Mouse (Mus musculus) 416B (cell line): ENCODE data around the gene Fmo4.
"Not testable (repeated sequence)": the region's sequence is repeated elsewhere in the genome, so short reads cannot be mapped to it uniquely, and the experiment has no call there.

Source experiments
- DNase-seq: peaks from one replicate; pipeline ENCODE4 v3.0.0; 2011; ENCODE audit warnings: low read depth

The Fmo4 gene

DNA sequence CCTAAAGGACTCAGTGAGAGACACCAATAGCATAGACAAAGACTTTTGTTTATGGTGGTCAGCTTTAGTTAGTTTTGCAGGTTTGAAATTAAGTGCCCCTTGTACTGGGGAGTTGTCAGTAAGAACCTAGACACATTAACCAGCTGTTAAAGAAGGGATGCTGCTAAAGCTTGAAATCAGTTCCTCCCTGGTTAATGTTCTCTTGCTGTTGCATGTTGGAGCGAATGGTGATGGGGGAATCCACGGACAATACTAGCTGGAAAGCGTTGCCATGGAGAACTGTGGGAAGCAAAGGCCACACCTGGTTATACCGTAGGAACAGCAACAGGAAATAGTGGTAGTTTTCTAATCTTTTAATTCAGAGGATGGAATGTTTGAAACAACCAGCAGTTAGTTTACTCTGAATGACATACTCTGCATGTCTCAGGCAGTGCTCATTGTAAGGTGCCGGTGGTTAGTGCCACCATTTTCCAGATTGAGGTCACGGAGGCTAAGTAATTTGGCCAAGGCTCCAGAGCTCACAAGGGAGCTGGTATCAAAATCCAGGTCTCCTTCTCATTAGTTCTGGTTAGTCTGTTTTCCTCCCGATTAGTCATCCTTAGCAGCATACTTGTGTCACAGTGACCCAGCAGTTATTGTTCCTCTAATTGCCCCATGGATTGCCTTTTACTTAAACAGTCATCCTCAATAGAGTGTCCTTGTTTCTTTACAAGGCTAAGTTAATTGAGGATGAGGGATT lies 21.3 kb downstream of the Fmo4 start:
- peak; percentile 36 for DNase-seq

DNA sequence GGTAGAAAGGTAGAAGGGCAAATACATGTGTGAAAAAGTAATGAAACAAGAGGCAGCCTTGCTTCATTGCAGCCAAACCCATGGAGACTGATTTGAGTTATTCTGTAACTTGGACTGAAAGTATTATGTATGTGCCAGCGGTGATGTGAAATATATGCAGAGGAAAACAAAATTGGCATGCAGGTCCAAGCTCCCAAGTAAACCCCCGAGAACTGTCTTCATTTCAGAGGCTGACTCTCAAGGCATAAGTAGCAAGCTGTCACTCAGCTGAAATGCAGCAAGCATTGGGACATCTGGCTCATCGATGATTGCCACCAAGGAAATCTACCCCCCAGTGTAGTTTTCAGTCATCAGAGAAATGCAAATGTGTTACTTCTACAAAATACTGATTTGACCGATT lies 28.6 kb downstream of the Fmo4 start:
- DNase-seq: no peak

DNA sequence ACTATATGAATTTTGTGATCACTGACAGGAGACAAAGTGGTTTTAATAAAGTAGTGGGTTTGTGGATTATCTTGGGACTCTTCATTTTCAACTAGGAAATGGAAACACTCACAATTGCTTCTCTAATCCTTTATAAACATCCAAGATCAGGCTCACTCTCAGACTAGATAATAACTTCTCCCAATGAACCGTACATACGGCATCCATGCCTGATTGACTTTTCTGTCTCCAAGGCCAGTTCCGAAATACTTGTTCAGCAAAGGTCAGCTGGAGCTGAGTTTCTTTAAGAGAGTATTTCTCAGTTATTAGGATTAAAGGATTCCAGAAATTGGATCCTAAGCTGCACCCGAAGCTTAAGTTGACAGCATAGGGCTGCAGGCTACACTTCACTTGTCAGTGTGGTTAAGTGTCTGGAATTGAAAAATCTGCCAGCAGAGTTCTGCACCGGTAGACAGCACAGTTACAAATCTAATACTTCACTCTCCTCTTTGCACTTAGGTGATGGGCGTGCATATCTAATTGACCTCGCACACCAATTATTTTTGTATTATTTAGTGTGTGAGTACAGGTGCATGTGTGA lies 30.0 kb downstream of the Fmo4 start:
- DNase-seq: no peak

DNA sequence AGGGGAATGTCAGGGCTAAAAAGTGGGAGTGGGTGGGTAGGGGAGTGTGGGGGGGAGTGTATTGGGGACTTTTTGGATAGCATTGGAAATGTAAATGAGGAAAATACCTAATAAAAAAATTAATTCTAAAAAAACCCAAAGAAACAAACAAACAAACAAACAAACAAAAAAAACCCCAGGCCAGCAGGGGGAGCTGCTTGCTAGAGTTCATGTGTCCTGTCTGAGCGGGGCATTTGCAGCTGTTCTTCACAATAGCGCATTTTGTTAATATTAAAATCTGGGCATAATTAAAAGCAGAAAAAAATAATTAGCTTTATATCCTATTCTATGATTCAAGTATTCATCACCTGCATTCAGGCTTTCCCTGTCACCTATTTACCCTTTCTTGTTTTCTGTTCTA lies 32.7 kb downstream of the Fmo4 start:
- not testable (repeated sequence) for DNase-seq

DNA sequence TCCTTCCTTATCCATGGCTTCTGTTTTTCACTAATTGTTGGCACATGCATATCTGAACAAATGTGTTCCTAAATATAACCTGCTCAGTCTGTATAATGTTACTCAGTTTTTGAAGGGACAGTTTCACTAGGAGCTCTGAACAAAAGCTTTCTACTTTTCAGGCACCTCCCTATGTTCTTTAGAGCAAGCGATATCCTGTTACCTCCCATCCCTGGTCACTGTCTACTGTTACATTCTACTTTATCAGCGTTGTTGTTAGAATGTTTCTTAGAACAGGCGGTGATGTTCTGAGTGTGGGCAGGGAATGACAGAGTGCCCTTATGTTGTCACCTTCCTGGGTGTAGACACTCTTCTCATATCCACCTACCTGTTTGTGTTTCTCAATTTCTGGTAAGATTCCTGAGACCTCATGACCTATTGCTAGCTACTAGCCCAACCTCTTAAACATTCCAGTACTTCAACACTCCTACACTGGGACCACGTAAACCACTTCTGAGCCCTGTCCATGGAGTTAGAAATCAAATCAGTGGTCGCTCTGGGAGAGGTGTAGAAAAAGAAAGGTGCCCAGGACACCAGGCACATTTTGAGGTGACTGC lies 35.7 kb downstream of the Fmo4 start:
- DNase-seq: no peak

DNA sequence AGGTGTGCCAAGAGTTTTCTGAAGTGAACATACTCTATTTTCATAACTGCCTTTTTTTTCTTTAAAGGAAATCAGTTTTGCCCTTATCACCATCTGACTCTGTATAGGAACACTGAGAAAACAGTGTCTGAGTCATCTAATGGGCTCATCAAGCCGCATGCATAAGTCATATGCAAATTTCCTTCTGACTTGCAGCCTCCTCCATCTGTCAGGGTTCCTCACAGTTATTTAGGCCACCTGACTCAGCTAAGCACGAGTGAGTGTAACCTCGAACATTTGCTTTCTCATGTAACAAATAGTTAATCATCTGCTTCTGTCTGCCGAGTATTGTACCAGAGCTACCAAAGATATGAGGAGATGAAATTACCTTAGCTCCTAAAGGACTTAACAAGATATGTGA lies 40.1 kb downstream of the Fmo4 start:
- DNase-seq: peak; percentile 62

DNA sequence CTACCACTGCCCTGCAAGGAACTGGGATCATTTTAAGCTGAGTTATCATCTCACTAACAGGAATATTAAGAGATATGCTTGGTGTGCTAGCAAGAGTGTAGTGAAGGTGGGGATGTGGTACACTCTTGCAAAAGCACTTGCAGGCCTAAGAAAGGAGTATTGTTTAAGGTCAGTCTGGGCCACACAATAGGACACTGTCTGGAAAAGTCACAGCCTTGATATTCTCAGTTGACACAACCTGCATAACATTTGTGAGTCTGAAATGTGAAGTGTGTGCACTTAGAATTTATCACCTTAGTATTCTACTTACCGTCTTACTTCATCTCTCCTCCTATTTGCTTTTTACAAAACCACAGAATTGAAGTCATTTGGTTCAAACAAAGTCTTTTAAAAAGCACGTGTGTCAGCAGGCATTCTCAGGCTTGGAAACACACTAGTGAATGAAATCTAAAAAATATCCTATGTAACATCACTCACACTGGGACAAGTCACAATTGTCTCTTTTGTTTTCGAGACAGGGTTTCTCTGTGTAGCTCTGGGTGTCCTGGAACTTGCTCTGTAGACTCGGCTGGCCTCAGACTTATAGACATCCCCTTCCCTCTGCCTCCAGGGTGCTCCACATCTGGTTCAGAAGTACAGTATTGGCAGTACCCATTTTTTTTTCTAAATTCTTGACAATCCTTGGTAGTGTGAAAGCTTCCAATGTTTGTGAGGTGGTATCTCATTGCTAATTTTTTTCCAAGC lies 42.0 kb downstream of the Fmo4 start:
- DNase-seq: no peak

DNA sequence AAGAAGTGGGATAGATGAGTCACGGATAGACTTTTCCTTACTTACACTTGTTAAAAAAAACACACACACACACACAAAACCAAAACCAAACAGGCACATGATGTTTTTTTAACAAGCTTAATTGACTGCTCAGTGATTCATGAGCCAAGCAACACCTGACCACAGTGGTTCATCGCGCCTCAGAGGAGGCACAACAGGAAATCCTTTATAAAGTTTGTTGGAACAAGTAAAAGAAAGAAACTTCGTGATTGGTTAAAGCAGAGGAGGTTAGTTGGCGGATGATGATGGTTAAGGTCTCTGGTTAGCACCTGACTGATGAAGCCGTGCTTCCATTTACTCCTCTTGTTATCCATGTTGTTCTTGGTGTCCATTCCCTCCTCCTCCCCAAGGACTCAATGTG lies 61.8 kb downstream of the Fmo4 start:
- no peak for DNase-seq

DNA sequence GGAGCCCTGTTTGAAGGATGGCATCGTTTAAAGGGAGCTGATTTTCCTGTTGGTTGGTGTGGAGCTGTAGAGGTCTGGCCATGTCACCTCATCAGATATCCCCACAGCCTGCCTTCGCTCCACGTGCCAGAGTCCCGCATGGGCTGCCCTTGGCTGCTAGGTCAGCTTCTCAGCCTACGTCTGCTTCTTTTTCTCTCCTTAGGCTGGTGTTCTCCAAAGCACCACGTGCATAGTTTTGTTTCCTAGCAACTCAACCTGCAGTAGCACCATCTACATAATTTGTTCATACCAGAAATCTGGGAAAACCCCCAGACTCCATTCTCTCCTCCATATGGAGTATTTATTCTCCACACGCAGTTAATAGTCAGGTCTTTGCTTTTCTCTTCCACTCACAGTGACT lies 64.2 kb downstream of the Fmo4 start:
- no peak for DNase-seq

DNA sequence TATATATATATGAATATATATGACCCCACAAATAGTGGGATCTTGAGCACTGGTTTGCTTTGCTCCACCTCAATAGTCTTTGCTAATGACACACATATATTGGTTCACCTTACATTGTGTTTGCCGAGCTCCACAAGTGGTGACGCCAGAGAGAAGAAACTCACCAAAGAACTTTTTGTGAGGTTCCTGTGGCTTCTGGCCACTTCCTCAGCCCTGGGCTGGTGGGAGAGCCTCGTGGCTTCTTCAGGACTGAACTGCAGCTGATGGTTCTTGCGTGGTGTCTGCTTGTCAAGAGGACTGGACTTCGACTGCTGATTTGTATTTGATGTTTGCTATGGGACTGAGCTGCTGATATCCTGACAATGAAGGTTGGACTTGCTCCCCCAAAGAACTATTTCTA lies 65.0 kb downstream of the Fmo4 start:
- peak; percentile 58 for DNase-seq
